Mouse (Mus musculus) mesoderm, embryonic 11.5 days (tissue): ENCODE results near the gene Nrp2.

Source experiments
- DNase-seq: peaks from one replicate; pipeline ENCODE4 v3.0.0-alpha.2; 2012; ENCODE audit warnings: low read depth, low spot score

Nrp2 gene

GRCm38 (mm10) chr1:62782573-62782972, 79.5 kb downstream of the Nrp2 start:
- no peak for DNase-seq

- peak; percentile 63 for DNase-seq
Measured at GRCm38 (mm10) chr1:62783354-62784083, 80.4 kb downstream of the Nrp2 start.

GRCm38 (mm10) chr1:62784084-62784392, 81.0 kb downstream of the Nrp2 start:
- DNase-seq, result peak; percentile 34

GRCm38 (mm10) chr1:62786255-62786654, 83.2 kb downstream of the Nrp2 start:
- DNase-seq, result peak; percentile 59

GRCm38 (mm10) chr1:62787546-62787945, 84.5 kb downstream of the Nrp2 start:
- no peak for DNase-seq

GRCm38 (mm10) chr1:62794223-62794895, 91.3 kb downstream of the Nrp2 start:
- DNase-seq, result peak; percentile 78

GRCm38 (mm10) chr1:62794896-62795255, 91.8 kb downstream of the Nrp2 start:
- no peak for DNase-seq

- peak; percentile 56 for DNase-seq
Measured at GRCm38 (mm10) chr1:62795307-62796037, 92.4 kb downstream of the Nrp2 start.

- DNase-seq, result no peak
Measured at GRCm38 (mm10) chr1:62796038-62796647, 93.1 kb downstream of the Nrp2 start.

- no peak for DNase-seq
Measured at GRCm38 (mm10) chr1:62799427-62799826, 96.3 kb downstream of the Nrp2 start.

GRCm38 (mm10) chr1:62800351-62800750, 97.3 kb downstream of the Nrp2 start:
- no peak for DNase-seq

GRCm38 (mm10) chr1:62801429-62801828, 98.3 kb downstream of the Nrp2 start:
- DNase-seq, result no peak

GRCm38 (mm10) chr1:62801842-62802241, 98.8 kb downstream of the Nrp2 start:
- DNase-seq, result no peak

GRCm38 (mm10) chr1:62803544-62803943, 100.5 kb downstream of the Nrp2 start:
- DNase-seq, result no peak

GRCm38 (mm10) chr1:62806014-62806413, 102.9 kb downstream of the Nrp2 start:
- DNase-seq, result no peak

GRCm38 (mm10) chr1:62808395-62808794, 105.3 kb downstream of the Nrp2 start:
- DNase-seq, result no peak

- DNase-seq, result no peak
Measured at GRCm38 (mm10) chr1:62809601-62810228, 106.6 kb downstream of the Nrp2 start.

- no peak for DNase-seq
Measured at GRCm38 (mm10) chr1:62811141-62811540, 108.1 kb downstream of the Nrp2 start.

- peak; percentile 41 for DNase-seq
Measured at GRCm38 (mm10) chr1:62812701-62813684, 109.9 kb downstream of the Nrp2 start.

- DNase-seq, result no peak
Measured at GRCm38 (mm10) chr1:62813938-62814337, 110.9 kb downstream of the Nrp2 start.

GRCm38 (mm10) chr1:62817566-62817965, 114.5 kb downstream of the Nrp2 start:
- DNase-seq, result no peak
